Mouse (Mus musculus): ENCODE measurements at regions not wholly inside any gene's neighbourhood (a gene's known extent, or its start where the extent isn't known, plus 50 kb on each side); places are given as distances from the start of the nearest gene placed in this dataset.
A peak's percentile ranks its signal among the peaks of the same experiment; 100 is the strongest.

DNA sequence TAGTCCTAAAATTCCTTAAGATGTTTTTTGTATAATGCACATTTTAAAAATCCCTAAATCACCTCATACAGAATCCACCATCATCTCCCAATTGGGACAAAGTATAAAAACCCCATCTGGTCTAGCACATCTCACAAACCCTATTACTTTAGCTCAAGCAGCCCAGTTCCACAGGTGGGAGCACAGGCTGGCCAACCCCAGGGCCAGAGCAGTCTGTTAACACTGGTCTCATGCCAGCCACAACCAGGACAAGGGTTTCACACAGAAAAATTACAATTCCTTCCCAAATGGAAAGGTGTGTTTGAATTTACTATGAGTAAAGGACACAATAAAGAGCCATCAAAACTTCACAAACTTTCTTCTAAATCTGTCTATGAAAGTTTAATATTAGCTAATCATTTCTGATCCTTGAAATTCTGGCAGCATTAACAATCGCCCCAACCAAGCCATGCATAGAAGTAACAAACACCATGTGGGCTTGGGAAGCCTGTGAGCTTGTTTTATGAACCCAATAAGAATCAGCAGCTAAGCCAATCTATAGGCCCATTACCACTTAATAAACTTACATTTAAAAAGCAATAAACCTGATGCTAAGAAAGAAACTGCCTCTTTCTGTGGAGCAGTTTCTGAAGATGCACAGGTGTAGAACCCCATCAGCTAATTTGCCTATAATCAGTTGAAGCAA is 512.9 kb downstream of the Rps29 start:
- no peak for TF ChIP-seq GATA1 (IDR thresholded peaks at IDR 0.05; ENCODE audit: low read length)

DNA sequence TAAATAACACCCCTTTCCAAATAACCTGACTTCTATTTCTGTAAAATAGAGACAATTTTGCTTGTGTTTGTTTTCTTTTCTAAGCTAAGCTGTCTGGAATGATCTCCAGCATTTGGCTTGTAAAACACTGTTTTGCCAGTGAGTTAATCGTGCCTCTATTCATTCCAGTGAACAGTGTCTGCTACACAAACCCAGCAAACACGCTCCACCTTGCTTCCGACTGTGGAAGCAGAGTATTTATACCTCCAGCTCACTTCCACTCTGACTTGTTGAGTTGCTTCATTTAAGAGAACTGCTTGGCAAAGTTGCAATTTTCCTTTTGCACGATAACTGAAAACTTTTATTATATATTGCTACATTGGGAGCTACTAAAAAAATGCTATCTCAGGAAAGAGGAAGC is 515.3 kb downstream of the Rps29 start:
- TF ChIP-seq GATA1 (IDR thresholded peaks at IDR 0.05; ENCODE audit: low read length) = no peak

DNA sequence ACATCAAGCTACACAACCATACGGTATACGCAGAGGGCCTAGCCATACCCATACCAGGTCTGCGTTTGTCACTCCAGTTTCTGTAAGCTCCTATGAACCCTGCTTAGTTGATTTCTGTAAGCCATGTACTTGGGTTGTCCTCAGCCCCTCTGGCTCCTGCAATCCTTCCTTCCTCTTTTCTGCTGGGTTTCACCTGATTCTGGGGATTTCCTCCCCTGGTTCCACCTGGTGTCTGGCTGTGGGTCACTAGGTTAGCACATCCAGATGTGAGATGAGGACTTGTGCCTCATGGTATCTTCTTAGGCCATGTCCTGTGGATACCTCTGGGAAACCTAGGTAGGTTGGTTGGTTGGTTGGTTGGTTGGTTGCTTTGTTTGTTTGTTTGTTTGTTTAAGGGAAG is 526.5 kb downstream of the Rps29 start:
- TF ChIP-seq GATA1 (IDR thresholded peaks at IDR 0.05; ENCODE audit: low read length) = no peak

DNA sequence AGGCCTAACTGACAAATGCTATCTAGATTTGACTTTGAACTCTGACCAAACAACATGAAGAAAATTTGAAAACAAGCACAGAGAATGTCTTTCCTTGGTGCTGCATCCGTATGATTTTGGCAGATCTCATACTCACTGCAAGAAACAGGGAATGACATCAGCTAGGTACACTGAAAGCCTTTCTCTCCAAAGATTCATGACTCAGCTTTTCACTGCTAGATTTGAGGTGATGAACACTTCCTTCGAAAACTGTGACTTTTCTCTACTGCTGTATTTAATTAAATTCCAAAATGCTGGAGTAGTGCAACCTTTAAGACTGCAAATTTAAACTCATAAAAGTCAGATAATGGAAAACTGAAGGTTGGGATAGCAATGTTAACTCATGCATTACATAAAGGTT is 540.6 kb downstream of the Rps29 start:
- no peak for TF ChIP-seq GATA1 (IDR thresholded peaks at IDR 0.05; ENCODE audit: low read length)

DNA sequence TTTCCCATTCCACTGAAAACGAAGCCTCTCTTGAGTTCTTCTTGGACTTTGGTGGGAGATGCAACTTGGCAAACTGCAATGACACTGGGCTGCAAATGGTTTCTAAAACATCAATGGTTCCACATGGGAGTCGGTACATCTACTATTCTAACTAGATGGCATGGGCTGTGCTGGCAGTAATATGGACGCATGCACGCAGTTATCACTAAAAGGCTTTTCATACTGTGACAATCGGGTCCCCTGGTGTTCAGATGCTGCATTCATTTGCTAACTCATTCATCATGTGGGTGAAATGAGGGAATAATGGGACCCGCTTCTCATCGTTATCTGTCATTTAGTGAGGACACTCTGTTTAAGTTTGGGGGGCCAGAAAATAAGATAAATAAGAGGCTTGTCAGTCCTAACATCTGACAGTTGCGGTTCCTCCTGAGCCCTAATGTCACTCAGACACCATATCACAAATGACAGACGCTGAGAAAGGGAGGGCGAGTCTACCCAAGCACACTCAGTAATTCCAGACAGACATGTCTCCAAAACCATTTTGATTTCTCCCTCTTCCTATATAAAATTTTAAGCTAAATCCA is 553.5 kb downstream of the Rps29 start:
- TF ChIP-seq GATA1 (IDR thresholded peaks at IDR 0.05; ENCODE audit: low read length) = peak; percentile 67

DNA sequence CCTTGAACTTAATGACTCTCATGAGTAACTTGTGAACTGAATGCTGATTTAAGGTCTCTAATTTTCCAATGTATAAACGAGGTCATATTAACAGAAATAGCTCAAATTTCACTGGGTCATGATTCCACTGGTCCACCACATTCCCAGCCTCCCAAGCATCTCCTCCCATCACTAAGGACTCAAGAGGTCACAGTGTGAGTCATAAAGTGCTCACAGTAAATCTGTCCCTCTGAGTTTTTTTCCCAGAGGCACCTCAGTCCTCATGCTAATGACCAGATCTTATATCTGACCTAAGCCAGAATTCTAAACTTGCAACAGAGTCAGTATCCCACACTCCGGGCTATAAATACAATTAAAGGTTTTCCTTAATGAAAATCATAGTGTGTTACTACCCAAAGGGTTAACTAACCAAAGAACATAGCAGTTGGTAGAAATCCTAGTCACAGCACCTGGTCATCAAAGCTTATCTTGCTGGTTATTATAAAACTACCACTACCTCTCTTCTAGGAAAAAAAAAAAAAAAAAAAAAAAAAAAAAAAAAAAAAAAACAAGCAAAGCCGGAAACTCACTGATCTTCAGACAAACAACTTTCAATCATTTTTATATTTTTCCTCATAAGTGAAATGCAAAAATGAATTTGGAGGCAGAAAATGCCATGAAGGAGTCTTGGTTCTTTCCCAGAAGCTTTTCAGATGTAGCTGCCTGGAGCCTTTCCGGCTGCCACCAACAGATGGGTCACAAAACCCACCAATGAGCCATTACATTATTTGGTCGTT is 554.3 kb downstream of the Rps29 start:
- no peak for TF ChIP-seq GATA1 (IDR thresholded peaks at IDR 0.05; ENCODE audit: low read length)

DNA sequence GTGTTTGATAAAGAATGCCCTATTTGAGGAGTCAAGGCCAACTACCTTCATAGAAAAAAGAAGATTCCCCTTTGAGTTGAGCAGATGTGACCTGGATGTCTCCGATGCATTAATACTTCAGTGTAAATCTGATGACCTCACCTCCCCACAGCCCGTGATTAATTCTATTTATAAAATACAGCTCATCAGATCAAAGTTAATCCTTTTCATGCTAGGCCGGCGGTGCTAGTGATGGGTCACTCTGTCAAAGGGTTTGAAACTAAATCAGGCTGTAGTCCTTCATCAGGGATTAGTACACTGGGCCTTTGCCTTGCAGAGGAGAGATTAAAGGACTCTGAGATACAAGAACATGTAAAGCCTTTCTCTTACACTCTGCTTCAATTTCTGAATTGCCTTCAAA is 556.3 kb downstream of the Rps29 start:
- no peak for TF ChIP-seq GATA1 (IDR thresholded peaks at IDR 0.05; ENCODE audit: low read length)

DNA sequence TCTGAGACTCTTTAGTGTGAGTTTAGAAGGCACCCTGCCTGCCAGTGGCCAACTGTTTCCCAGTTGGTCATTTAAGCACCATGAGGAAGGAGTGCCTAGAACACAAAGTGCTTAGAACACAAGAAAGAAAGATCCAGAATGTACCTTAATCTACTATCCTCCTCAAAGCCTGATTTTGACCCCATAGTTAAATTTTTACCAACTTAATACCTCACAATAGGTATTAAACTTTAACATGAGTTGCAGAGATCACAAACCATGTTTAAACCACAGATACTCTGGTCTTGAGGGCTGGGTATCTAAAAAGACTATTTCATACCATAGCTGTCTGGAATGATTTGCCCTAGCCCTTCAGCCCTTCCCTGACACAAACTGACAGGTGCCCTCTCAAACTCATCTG is 557.6 kb downstream of the Rps29 start:
- TF ChIP-seq GATA1 (IDR thresholded peaks at IDR 0.05; ENCODE audit: low read length) = no peak

DNA sequence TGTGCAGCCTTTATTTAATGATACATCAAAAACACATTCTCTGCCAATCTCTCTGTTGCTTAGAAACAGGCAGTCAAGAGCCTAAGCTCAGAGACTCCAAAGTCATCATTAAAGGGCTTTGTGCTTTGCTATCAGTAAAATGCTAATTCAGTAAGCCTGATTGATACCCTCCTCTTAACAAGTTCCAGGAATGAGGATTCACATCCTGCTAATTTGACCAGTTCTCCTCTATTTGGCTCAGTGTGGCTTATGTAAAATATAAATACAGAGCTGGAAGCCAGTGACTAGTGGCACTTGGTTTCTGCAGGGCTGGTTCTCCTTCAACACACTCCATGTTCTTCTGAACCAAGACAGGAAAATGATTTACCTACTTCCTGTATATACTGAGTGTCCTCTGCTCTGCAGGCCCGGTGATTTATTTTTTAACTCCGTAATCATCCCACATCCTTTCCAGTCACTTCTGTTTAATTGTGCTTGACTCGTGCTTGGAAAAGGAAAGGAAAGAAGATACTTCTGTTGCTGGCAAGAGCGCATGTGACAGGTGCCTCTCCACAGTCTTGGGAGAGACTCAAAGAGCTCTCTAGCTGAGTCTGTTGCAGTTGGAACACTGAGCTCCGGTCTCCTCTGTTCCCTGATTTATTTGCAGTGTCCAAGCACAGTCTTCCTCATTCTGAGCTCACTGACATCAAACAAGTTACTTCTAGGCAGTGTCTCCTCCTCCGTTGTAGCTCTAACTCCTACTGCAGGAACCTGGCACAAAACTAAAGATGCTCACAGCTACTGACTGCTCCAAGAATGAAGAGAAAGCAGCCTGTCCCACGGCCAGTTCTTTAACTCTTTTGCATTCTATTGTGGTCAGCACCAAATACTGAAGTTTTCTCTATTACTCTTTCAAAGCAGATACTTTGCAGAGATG is 559.0 kb downstream of the Rps29 start:
- no peak for TF ChIP-seq GATA1 (IDR thresholded peaks at IDR 0.05; ENCODE audit: low read length)

DNA sequence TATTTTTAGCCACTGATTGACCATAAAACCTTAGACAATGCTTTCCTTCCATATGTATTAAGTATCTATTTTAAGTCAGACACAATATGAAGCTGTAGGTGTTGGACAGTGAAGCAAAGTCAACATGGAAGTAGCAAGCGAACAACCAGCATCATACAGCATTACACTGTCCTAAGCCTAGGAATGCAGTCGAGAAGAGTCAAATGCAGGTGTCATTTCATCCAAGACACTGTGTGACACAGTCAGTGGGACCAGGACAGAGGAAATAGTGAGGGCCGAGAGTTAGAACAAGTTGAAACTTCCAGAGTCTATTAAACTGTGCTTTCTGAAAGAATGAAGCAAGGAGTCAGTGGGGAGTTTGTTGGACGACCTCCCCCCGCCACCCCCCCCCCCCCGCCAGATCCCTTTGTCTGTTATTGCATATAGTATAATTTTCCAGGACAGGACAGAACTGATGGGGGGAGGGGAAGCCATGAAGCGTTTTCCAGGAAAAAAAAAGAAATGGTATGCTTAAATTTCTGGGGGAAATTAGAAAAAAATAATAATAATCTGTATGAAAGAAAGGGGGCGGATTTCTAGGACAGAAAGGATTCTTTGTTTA is 559.9 kb downstream of the Rps29 start:
- no peak for TF ChIP-seq GATA1 (IDR thresholded peaks at IDR 0.05; ENCODE audit: low read length)

DNA sequence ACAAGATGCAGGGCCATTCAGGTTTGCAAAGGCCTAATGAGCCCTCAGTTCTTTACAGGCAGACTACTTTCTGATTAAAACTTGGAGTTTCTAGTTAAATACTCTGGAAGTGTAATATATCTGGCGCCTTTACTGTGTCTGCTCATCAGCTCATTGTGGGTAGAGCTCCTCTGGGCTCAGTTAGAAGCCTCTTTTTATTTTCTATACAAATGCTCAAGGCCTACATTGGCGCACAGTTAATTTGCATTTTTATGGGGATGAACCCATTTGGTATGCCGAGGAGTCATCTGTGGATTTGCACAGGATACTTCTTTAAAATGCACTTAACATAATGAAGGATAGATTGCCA is 573.5 kb downstream of the Rps29 start:
- TF ChIP-seq GATA1 (IDR thresholded peaks at IDR 0.05; ENCODE audit: low read length) = no peak

DNA sequence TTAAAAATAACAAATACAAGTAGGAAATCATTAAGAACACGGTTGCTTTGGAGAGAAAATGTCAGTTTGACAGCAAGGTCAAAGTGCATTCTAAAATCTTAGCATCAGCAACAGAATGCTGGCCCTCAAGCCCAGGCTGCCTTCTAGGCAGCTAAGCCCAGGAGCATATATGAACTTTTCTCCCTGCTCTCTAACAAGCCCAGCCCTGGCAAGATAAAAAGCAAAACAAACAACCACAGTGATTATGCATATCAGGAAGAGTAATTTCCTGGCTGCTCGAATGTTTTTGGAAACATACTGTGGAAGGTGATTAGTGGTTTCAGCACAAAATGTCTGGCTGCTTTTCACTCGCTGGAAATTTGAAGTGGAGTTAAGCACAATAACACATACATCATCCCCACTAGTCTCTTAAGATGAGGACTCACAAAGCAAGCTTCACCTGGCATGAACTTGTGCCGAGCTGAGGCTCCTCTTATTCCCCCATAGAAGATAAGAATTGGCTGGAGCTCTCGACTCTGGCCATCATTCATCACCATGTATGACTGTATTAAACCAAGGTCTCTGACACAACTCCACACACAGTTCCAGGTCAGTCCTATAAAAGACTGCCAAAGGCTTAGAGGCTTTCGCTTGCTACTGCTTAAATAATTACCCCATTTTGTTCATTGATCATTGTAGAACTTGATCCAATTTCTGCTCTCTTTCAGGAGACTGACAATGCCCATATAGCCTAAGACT is 574.0 kb downstream of the Rps29 start:
- no peak for TF ChIP-seq GATA1 (IDR thresholded peaks at IDR 0.05; ENCODE audit: low read length)

DNA sequence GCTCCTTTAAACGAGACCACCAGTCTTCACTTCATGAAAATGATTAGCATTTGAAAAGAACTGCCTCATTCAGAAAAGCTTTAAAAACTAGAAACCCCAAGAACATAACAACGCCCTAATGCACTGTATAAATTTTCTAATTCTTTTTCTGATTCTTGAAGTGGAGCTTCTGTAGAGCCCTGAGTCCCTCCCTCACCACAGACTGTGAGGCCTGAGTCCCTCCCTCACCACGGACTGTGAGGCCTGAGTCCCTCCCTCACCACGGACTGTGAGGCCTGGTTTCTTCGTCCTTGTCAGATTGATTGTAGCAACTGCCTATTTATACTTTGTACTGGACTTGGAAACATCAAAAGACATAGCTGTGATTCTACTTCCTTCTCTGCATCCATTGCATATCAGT is 579.1 kb downstream of the Rps29 start:
- TF ChIP-seq GATA1 (IDR thresholded peaks at IDR 0.05; ENCODE audit: low read length) = no peak

DNA sequence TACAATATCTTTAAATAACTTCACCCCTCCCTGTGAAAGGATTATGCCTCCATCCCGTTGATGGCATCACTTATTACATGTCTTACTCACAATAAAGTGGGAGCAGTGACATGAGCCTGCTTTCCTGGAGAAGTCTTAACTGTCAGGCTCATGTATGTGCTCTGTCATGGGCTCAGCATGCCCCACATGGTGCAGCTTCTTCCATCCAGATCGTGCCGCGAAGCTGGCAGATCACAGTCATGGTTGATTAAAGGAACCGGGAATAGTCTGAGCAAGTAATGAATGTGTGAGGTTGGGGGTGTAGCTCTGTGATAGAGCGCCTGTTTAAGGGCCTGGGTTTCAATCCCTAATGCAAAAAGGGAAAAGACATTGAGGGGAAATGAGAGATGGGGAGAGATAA is 581.5 kb downstream of the Rps29 start:
- no peak for TF ChIP-seq GATA1 (IDR thresholded peaks at IDR 0.05; ENCODE audit: low read length)

DNA sequence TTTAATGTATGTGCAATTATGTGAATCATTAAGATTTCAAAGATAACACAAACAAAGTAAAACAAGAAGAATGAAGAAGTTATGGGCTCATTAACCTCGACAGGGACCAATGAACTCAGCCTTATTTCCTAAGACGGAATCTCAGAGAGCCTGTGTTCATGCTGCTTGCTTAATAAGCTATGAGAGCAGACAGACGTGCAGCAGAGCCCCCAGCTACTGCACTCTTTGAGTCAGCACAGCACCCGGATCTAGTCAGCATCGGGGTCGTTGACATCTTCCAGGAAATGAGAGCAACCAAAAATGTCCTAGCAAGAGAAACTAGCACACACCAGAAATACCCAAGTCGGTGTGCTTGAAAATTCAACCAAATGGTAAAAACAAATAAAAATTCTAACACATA is 582.1 kb downstream of the Rps29 start:
- no peak for TF ChIP-seq GATA1 (IDR thresholded peaks at IDR 0.05; ENCODE audit: low read length)

Measured in G1E-ER4 (cell line).